ENCODE assay signal across 26 mouse cellular contexts in genomic region chr2:106835321-106835720, GRCm38 (mm10).
DNase-seq lines count a peak whose midpoint lies in the region; ATAC-seq and TF ChIP-seq lines count a peak whose summit lies in the region.
"Had no signal": no experiment of that assay in that cellular context is flagged by ENCODE, and none has a peak within 500 bp of the region (broad histone marks: within the 10 kb centered on the region; RNA-seq: fewer than 3 reads in every experiment).

No protein-coding gene starts in this region.

- no peak for ATAC-seq in embryonic facial prominence, embryonic 14.5 days (ENCODE audit: low read depth)
- ATAC-seq in forebrain, embryonic 14.5 days = no peak
- ATAC-seq in forebrain, postnatal 0 days = peak; percentile 32; the same call in 1 of the 2 replicates
- ATAC-seq: activated CD4-positive, CD25-positive, alpha-beta regulatory T cell, adult 4 months; intestine, postnatal 0 days had no signal

- peak; percentile 50 for DNase-seq in embryonic facial prominence, embryonic 14.5 days (ENCODE audit: low spot score)
- no peak for DNase-seq in embryonic facial prominence, embryonic 10.5 days (ENCODE audit: low spot score)
- DNase-seq in heart, adult 11 months = peak; percentile 54
- no peak for DNase-seq in heart, postnatal 4 days
- peak; percentile 47 for DNase-seq in forebrain, embryonic 14.5 days (ENCODE audit: low spot score)
- DNase-seq in forebrain, postnatal 0 days = no peak
- no peak for DNase-seq in B cell, adult 2 months
- no peak for DNase-seq in urinary bladder, postnatal 25 days (ENCODE audit: low spot score)
- DNase-seq: adrenal gland, adult 8-10 months; adrenal gland, postnatal 25 days; cerebellum, adult 18-20 months; cerebellum, adult 9-10 months; cerebellum, postnatal 14 days; gastrocnemius, postnatal 25 days; heart, adult 2 months; heart, postnatal 14 days; kidney, adult 2 months had no signal

- H3K4me1 ChIP-seq in embryonic facial prominence, embryonic 14.5 days (ENCODE audit: control insufficient read depth, insufficient read depth, low read length) = peaks cover 14% of the 10 kb centered on the region
- H3K4me1 ChIP-seq in embryonic facial prominence, embryonic 10.5 days = peaks cover 72% of the 10 kb centered on the region
- peaks cover 6% of the 10 kb centered on the region; the same call in 1 of the 2 replicates for H3K4me1 ChIP-seq in forebrain, embryonic 14.5 days (ENCODE audit: control insufficient read depth, insufficient read depth, low read length)
- H3K4me1 ChIP-seq in forebrain, postnatal 0 days (ENCODE audit: insufficient read depth) = no peaks in the 10 kb centered on the region

- no peak overlapping the region for H3K27ac ChIP-seq in embryonic facial prominence, embryonic 14.5 days (replicated peaks; ENCODE audit: low read depth, low read length)
- H3K27ac ChIP-seq in embryonic facial prominence, embryonic 10.5 days (replicated peaks) = no peak overlapping the region
- H3K27ac ChIP-seq in forebrain, embryonic 14.5 days (ENCODE audit: low read depth, low read length) = no peak overlapping the region
- no peak overlapping the region for H3K27ac ChIP-seq in forebrain, postnatal 0 days (ENCODE audit: low read depth, low read length)
- H3K27ac ChIP-seq: embryonic facial prominence, embryonic 13.5 days; heart, adult 2 months; heart, embryonic 10.5 days; heart, embryonic 13.5 days; hindbrain, embryonic 12.5 days; hindbrain, embryonic 15.5 days had no signal

- no peaks in the 10 kb centered on the region for H3K27me3 ChIP-seq in embryonic facial prominence, embryonic 14.5 days (replicated peaks; ENCODE audit: control insufficient read depth, insufficient read depth, low read length)
- H3K27me3 ChIP-seq in embryonic facial prominence, embryonic 10.5 days (replicated peaks; ENCODE audit: low read depth, poor library complexity, severe bottlenecking) = no peaks in the 10 kb centered on the region
- no peaks in the 10 kb centered on the region for H3K27me3 ChIP-seq in forebrain, embryonic 14.5 days (replicated peaks; ENCODE audit: control insufficient read depth, insufficient read depth, low read length)
- no peaks in the 10 kb centered on the region for H3K27me3 ChIP-seq in forebrain, postnatal 0 days (ENCODE audit: insufficient read depth, low read length)
- H3K27me3 ChIP-seq: CH12.LX; embryonic facial prominence, embryonic 13.5 days; heart, embryonic 13.5 days; hindbrain, embryonic 12.5 days; hindbrain, embryonic 15.5 days had no signal

- H3K36me3 ChIP-seq in embryonic facial prominence, embryonic 14.5 days (ENCODE audit: control insufficient read depth, insufficient read depth, low read length) = no peaks in the 10 kb centered on the region
- H3K36me3 ChIP-seq in embryonic facial prominence, embryonic 10.5 days (replicated peaks) = no peaks in the 10 kb centered on the region; the same call in 1 of the 2 replicates
- H3K36me3 ChIP-seq in forebrain, embryonic 14.5 days (ENCODE audit: control insufficient read depth, insufficient read depth, low read length) = no peaks in the 10 kb centered on the region
- H3K36me3 ChIP-seq in forebrain, postnatal 0 days (ENCODE audit: insufficient read depth) = no peaks in the 10 kb centered on the region
- H3K36me3 ChIP-seq: embryonic facial prominence, embryonic 13.5 days; G1E; hindbrain, embryonic 12.5 days; hindbrain, embryonic 15.5 days had no signal

- no peak overlapping the region for H3K4me2 ChIP-seq in embryonic facial prominence, embryonic 14.5 days (ENCODE audit: low read depth, low read length)
- H3K4me2 ChIP-seq in forebrain, embryonic 14.5 days (ENCODE audit: low read length) = no peak overlapping the region
- H3K4me2 ChIP-seq in forebrain, postnatal 0 days (ENCODE audit: low read depth) = no peak overlapping the region
- H3K4me2 ChIP-seq: embryonic facial prominence, embryonic 13.5 days; heart, embryonic 13.5 days; hindbrain, embryonic 12.5 days; hindbrain, embryonic 15.5 days had no signal

- no peak overlapping the region for H3K9ac ChIP-seq in embryonic facial prominence, embryonic 14.5 days (ENCODE audit: low read depth, low read length)
- H3K9ac ChIP-seq in forebrain, embryonic 14.5 days (ENCODE audit: low read length) = no peak overlapping the region
- no peak overlapping the region for H3K9ac ChIP-seq in forebrain, postnatal 0 days
- H3K9ac ChIP-seq: embryonic facial prominence, embryonic 13.5 days; heart, embryonic 13.5 days; hindbrain, embryonic 12.5 days; hindbrain, embryonic 15.5 days had no signal

- no peaks in the 10 kb centered on the region for H3K9me3 ChIP-seq in embryonic facial prominence, embryonic 14.5 days (ENCODE audit: control insufficient read depth, low read length)
- no peaks in the 10 kb centered on the region for H3K9me3 ChIP-seq in embryonic facial prominence, embryonic 10.5 days
- no peaks in the 10 kb centered on the region for H3K9me3 ChIP-seq in forebrain, embryonic 14.5 days (replicated peaks; ENCODE audit: control insufficient read depth, low read length)
- no peaks in the 10 kb centered on the region for H3K9me3 ChIP-seq in forebrain, postnatal 0 days (ENCODE audit: low read length)
- H3K9me3 ChIP-seq: embryonic facial prominence, embryonic 13.5 days; heart, embryonic 10.5 days; heart, embryonic 13.5 days; hindbrain, embryonic 12.5 days; hindbrain, embryonic 15.5 days had no signal

- H3K4me3 ChIP-seq in embryonic facial prominence, embryonic 14.5 days (ENCODE audit: low read depth, low read length) = no peak overlapping the region
- H3K4me3 ChIP-seq in embryonic facial prominence, embryonic 10.5 days = no peak overlapping the region
- H3K4me3 ChIP-seq in forebrain, embryonic 14.5 days (ENCODE audit: low read depth, low read length) = no peak overlapping the region
- no peak overlapping the region for H3K4me3 ChIP-seq in forebrain, postnatal 0 days (ENCODE audit: low read depth, low read length)
- H3K4me3 ChIP-seq: embryonic facial prominence, embryonic 13.5 days; heart, adult 2 months; heart, embryonic 10.5 days; heart, embryonic 13.5 days; hindbrain, embryonic 12.5 days; hindbrain, embryonic 15.5 days had no signal

- no peak for TF ChIP-seq CTCF in forebrain, postnatal 0 days (IDR thresholded peaks at IDR 0.05; ENCODE audit: low read depth)

- 57% methylated on average over 8 of the region's 8 CpGs for WGBS in embryonic facial prominence, embryonic 14.5 days
- 65% methylated on average over 8 of the region's 8 CpGs for WGBS in embryonic facial prominence, embryonic 10.5 days
- 22% methylated on average over 8 of the region's 8 CpGs for WGBS in forebrain, embryonic 14.5 days
- 25% methylated on average over 8 of the region's 8 CpGs for WGBS in forebrain, postnatal 0 days

Comparison
In these comparisons a context has a peak if more than half of its experiments do, and no peak if none do; other contexts are left out.
1. DNase-seq: peak in embryonic facial prominence, embryonic 14.5 days (single experiment), heart, adult 11 months (single experiment) and forebrain, embryonic 14.5 days (single experiment); none in embryonic facial prominence, embryonic 10.5 days (single experiment), heart, postnatal 4 days (single experiment), forebrain, postnatal 0 days (single experiment), B cell, adult 2 months (0 of 2) and urinary bladder, postnatal 25 days (single experiment).